20 mouse cellular contexts compared by ENCODE assay signal in the genomic region with DNA sequence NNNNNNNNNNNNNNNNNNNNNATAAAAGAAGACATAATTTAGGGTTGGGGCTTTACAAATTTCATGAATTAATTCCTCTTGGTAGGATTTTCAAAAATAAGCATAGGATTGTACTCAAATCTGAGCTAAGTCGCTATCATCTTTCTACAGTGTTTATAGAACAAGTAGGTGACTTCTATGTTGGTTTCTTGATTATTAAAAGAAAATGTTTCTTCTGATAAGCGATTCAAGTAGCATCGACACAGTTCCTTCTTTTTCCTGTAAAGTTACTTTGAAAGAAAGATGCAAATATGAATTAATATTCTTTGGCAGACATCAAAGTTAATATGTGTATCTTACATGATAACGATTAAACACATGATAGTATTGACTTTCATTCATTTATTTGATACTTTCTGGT. TPM values are rescaled to one million over a fixed set of nuclear protein-coding genes. Genes with fewer than 3 reads are reported as not detected.
A peak's percentile ranks its signal among the peaks of the same experiment; 100 is the strongest.
DNase-seq lines count a peak whose midpoint lies in the region; ATAC-seq and TF ChIP-seq lines count a peak whose summit lies in the region.
"Had no signal": no experiment of that assay in that cellular context is flagged by ENCODE, and none has a peak within 500 bp of the region (broad histone marks: within the 10 kb centered on the region; RNA-seq: fewer than 3 reads in every experiment).

No protein-coding gene starts in this region.

- H3K4me2 ChIP-seq in hindbrain, embryonic 13.5 days = peak overlapping the region; percentile 76; the same call in 1 of the 2 replicates
- H3K4me2 ChIP-seq in midbrain, embryonic 13.5 days (replicated peaks) = peak overlapping the region; percentile 81; the same call in 1 of the 2 replicates
- H3K4me2 ChIP-seq in liver, embryonic 12.5 days = peak overlapping the region; percentile 91
- peak overlapping the region; percentile 83 for H3K4me2 ChIP-seq in liver, postnatal 0 days (ENCODE audit: low read depth, low read length)

- ATAC-seq in hindbrain, embryonic 13.5 days (ENCODE audit: low FRiP score) = no peak
- ATAC-seq in midbrain, embryonic 13.5 days = no peak
- ATAC-seq in liver, embryonic 12.5 days = no peak
- no peak for ATAC-seq in liver, postnatal 0 days

- WGBS in hindbrain, embryonic 13.5 days = 97% methylated on average over 4 of the region's 4 CpGs
- 93% methylated on average over 4 of the region's 4 CpGs for WGBS in hindbrain, embryonic 10.5 days
- 95% methylated on average over 4 of the region's 4 CpGs for WGBS in midbrain, embryonic 13.5 days
- WGBS in midbrain, embryonic 10.5 days = 93% methylated on average over 4 of the region's 4 CpGs
- 78% methylated on average over 4 of the region's 4 CpGs for WGBS in liver, embryonic 12.5 days (ENCODE audit: insufficient replicate concordance)
- 81% methylated on average over 4 of the region's 4 CpGs for WGBS in liver, postnatal 0 days (ENCODE audit: insufficient replicate concordance)

- DNase-seq in hindbrain, embryonic 10.5 days (ENCODE audit: low spot score) = no peak
- no peak for DNase-seq in midbrain, embryonic 10.5 days (ENCODE audit: low spot score)
- DNase-seq in liver, postnatal 0 days = no peak
- no peak for DNase-seq in adrenal gland, adult 18-20 months (ENCODE audit: low spot score in 2 of 2)
- DNase-seq in lung, postnatal 36 days = no peak
- DNase-seq: adrenal gland, postnatal 36 days; cerebellum, adult 9-11 months; forebrain, postnatal 0 days; gastrocnemius, postnatal 14 days; heart, postnatal 14 days; kidney, adult 18-20 months; kidney, postnatal 4 days; right cerebral cortex, postnatal 14 days; thymus, postnatal 14 days had no signal

- H3K36me3 ChIP-seq in hindbrain, embryonic 13.5 days = no peaks in the 10 kb centered on the region
- no peaks in the 10 kb centered on the region for H3K36me3 ChIP-seq in hindbrain, embryonic 10.5 days
- H3K36me3 ChIP-seq in midbrain, embryonic 13.5 days = no peaks in the 10 kb centered on the region; the same call in 1 of the 2 replicates
- no peaks in the 10 kb centered on the region for H3K36me3 ChIP-seq in midbrain, embryonic 10.5 days
- peaks cover 7% of the 10 kb centered on the region for H3K36me3 ChIP-seq in liver, embryonic 12.5 days
- peaks cover 5% of the 10 kb centered on the region; the same call in 1 of the 2 replicates for H3K36me3 ChIP-seq in liver, postnatal 0 days (replicated peaks; ENCODE audit: insufficient read depth, low read length)
- H3K36me3 ChIP-seq: midbrain, embryonic 12.5 days had no signal

- TF ChIP-seq EP300 in liver, postnatal 0 days (IDR thresholded peaks at IDR 0.05; ENCODE audit: low read depth) = no peak

- no peaks in the 10 kb centered on the region for H3K9me3 ChIP-seq in hindbrain, embryonic 13.5 days
- H3K9me3 ChIP-seq in hindbrain, embryonic 10.5 days = no peaks in the 10 kb centered on the region
- no peaks in the 10 kb centered on the region for H3K9me3 ChIP-seq in midbrain, embryonic 13.5 days
- H3K9me3 ChIP-seq in midbrain, embryonic 10.5 days (replicated peaks) = no peaks in the 10 kb centered on the region
- no peaks in the 10 kb centered on the region for H3K9me3 ChIP-seq in liver, embryonic 12.5 days (replicated peaks)
- no peaks in the 10 kb centered on the region for H3K9me3 ChIP-seq in liver, postnatal 0 days (ENCODE audit: low read length)
- H3K9me3 ChIP-seq: embryonic facial prominence, embryonic 10.5 days; heart, embryonic 12.5 days; midbrain, embryonic 12.5 days had no signal

- H3K27me3 ChIP-seq in hindbrain, embryonic 13.5 days = no peaks in the 10 kb centered on the region
- no peaks in the 10 kb centered on the region for H3K27me3 ChIP-seq in hindbrain, embryonic 10.5 days (ENCODE audit: insufficient read depth, poor library complexity, severe bottlenecking)
- no peaks in the 10 kb centered on the region for H3K27me3 ChIP-seq in midbrain, embryonic 13.5 days
- H3K27me3 ChIP-seq in midbrain, embryonic 10.5 days (ENCODE audit: low read depth, poor library complexity, severe bottlenecking) = no peaks in the 10 kb centered on the region
- H3K27me3 ChIP-seq in liver, embryonic 12.5 days (replicated peaks) = no peaks in the 10 kb centered on the region
- no peaks in the 10 kb centered on the region for H3K27me3 ChIP-seq in liver, postnatal 0 days (ENCODE audit: insufficient read depth, low read length)
- H3K27me3 ChIP-seq: heart, embryonic 12.5 days; midbrain, embryonic 12.5 days had no signal

- H3K27ac ChIP-seq in hindbrain, embryonic 13.5 days = no peak overlapping the region
- no peak overlapping the region for H3K27ac ChIP-seq in hindbrain, embryonic 10.5 days
- H3K27ac ChIP-seq in midbrain, embryonic 13.5 days = no peak overlapping the region
- H3K27ac ChIP-seq in midbrain, embryonic 10.5 days (replicated peaks) = no peak overlapping the region
- H3K27ac ChIP-seq in liver, embryonic 12.5 days = no peak overlapping the region
- no peak overlapping the region for H3K27ac ChIP-seq in liver, postnatal 0 days (ENCODE audit: low read depth)

- no peak overlapping the region for H3K4me3 ChIP-seq in hindbrain, embryonic 13.5 days
- H3K4me3 ChIP-seq in hindbrain, embryonic 10.5 days = no peak overlapping the region
- no peak overlapping the region for H3K4me3 ChIP-seq in midbrain, embryonic 13.5 days (replicated peaks)
- H3K4me3 ChIP-seq in midbrain, embryonic 10.5 days = no peak overlapping the region
- H3K4me3 ChIP-seq in liver, embryonic 12.5 days = peak overlapping the region; percentile 74
- peak overlapping the region; percentile 69 for H3K4me3 ChIP-seq in liver, postnatal 0 days (ENCODE audit: low read depth, low read length)

- no peak for TF ChIP-seq CTCF in liver, postnatal 0 days (IDR thresholded peaks at IDR 0.05; ENCODE audit: low read depth)

- no peak overlapping the region for H3K9ac ChIP-seq in hindbrain, embryonic 13.5 days
- no peak overlapping the region; the same call in 1 of the 2 replicates for H3K9ac ChIP-seq in midbrain, embryonic 13.5 days (replicated peaks)
- no peak overlapping the region for H3K9ac ChIP-seq in liver, embryonic 12.5 days
- no peak overlapping the region for H3K9ac ChIP-seq in liver, postnatal 0 days (replicated peaks)

- peaks cover 24% of the 10 kb centered on the region for H3K4me1 ChIP-seq in hindbrain, embryonic 13.5 days (replicated peaks)
- H3K4me1 ChIP-seq in hindbrain, embryonic 10.5 days (replicated peaks) = peaks cover 28% of the 10 kb centered on the region
- peaks cover 24% of the 10 kb centered on the region for H3K4me1 ChIP-seq in midbrain, embryonic 13.5 days (replicated peaks)
- peaks cover 24% of the 10 kb centered on the region for H3K4me1 ChIP-seq in midbrain, embryonic 10.5 days
- H3K4me1 ChIP-seq in liver, embryonic 12.5 days = peaks cover 30% of the 10 kb centered on the region
- peaks cover 21% of the 10 kb centered on the region for H3K4me1 ChIP-seq in liver, postnatal 0 days (ENCODE audit: insufficient read depth)

RNA-seq across cellular contexts. Expression of gene Ccdc82, which starts 1.3 kb away (rescaled TPM):
- 13.5 and 13.7 TPM in 2 replicates for polyA plus RNA-seq in hindbrain, embryonic 13.5 days (2015; fragmentation: Nextera tagmentation; extraction: Ambion mirVana)
- 7.7 and 8.8 TPM in 2 replicates for polyA plus RNA-seq in hindbrain, embryonic 10.5 days (2016; fragmentation: Nextera tagmentation; extraction: Ambion mirVana)
- polyA plus RNA-seq in midbrain, embryonic 13.5 days (2015; fragmentation: Nextera tagmentation; extraction: Ambion mirVana) = 12.7 and 14.1 TPM in 2 replicates
- polyA plus RNA-seq in midbrain, embryonic 10.5 days (2016; fragmentation: Nextera tagmentation; extraction: Ambion mirVana) = 9.1 and 11.7 TPM in 2 replicates
- 14.0 and 15.2 TPM in 2 replicates for polyA plus RNA-seq in liver, embryonic 12.5 days (2016; fragmentation: Nextera tagmentation; extraction: Ambion mirVana)
- 3.8 and 4.7 TPM in 2 replicates for polyA plus RNA-seq in liver, postnatal 0 days (2015; fragmentation: Nextera tagmentation; extraction: Ambion mirVana)
- total RNA-seq in adrenal gland, adult 18-20 months (2021) = 10 to 100 TPM; 14.4 to 15.2 TPM

RNA-seq across cellular contexts. Expression of gene Jrkl, which starts 2.5 kb away (rescaled TPM):
- polyA plus RNA-seq in hindbrain, embryonic 13.5 days (2015; fragmentation: Nextera tagmentation; extraction: Ambion mirVana) = 12.7 and 12.8 TPM in 2 replicates
- 6.5 and 7.1 TPM in 2 replicates for polyA plus RNA-seq in hindbrain, embryonic 10.5 days (2016; fragmentation: Nextera tagmentation; extraction: Ambion mirVana)
- 12.2 and 13.9 TPM in 2 replicates for polyA plus RNA-seq in midbrain, embryonic 13.5 days (2015; fragmentation: Nextera tagmentation; extraction: Ambion mirVana)
- 7.6 and 9.1 TPM in 2 replicates for polyA plus RNA-seq in midbrain, embryonic 10.5 days (2016; fragmentation: Nextera tagmentation; extraction: Ambion mirVana)
- 3.4 and 3.7 TPM in 2 replicates for polyA plus RNA-seq in liver, embryonic 12.5 days (2016; fragmentation: Nextera tagmentation; extraction: Ambion mirVana)
- 1.9 and 2.1 TPM in 2 replicates for polyA plus RNA-seq in liver, postnatal 0 days (2015; fragmentation: Nextera tagmentation; extraction: Ambion mirVana)
- 1 to 10 TPM; 5.9 to 6.6 TPM for total RNA-seq in adrenal gland, adult 18-20 months (2021)

RNA-seq across cellular contexts. Expression of gene Maml2, which starts 49.7 kb away (rescaled TPM):
- 11.3 and 11.4 TPM in 2 replicates for polyA plus RNA-seq in hindbrain, embryonic 13.5 days (2015; fragmentation: Nextera tagmentation; extraction: Ambion mirVana)
- polyA plus RNA-seq in hindbrain, embryonic 10.5 days (2016; fragmentation: Nextera tagmentation; extraction: Ambion mirVana) = 10.0 and 10.2 TPM in 2 replicates
- polyA plus RNA-seq in midbrain, embryonic 13.5 days (2015; fragmentation: Nextera tagmentation; extraction: Ambion mirVana) = 11.0 and 11.5 TPM in 2 replicates
- polyA plus RNA-seq in midbrain, embryonic 10.5 days (2016; fragmentation: Nextera tagmentation; extraction: Ambion mirVana) = 8.6 and 11.5 TPM in 2 replicates
- 1.6 and 1.7 TPM in 2 replicates for polyA plus RNA-seq in liver, embryonic 12.5 days (2016; fragmentation: Nextera tagmentation; extraction: Ambion mirVana)
- 1.3 and 1.6 TPM in 2 replicates for polyA plus RNA-seq in liver, postnatal 0 days (2015; fragmentation: Nextera tagmentation; extraction: Ambion mirVana)
- total RNA-seq in adrenal gland, adult 18-20 months (2021) = 1 to 10 TPM; 5.0 to 6.5 TPM

Comparison
In these comparisons a context has a peak if more than half of its experiments do, and no peak if none do; other contexts are left out.
1. H3K4me3 ChIP-seq: peak in liver, embryonic 12.5 days (single experiment) and liver, postnatal 0 days (single experiment); none in hindbrain, embryonic 13.5 days (single experiment), hindbrain, embryonic 10.5 days (single experiment), midbrain, embryonic 13.5 days (single experiment) and midbrain, embryonic 10.5 days (single experiment).
2. Peak in every context shown above with its lines, with median percentiles within 50 percentile points of each other: H3K4me2 ChIP-seq.